Mouse (Mus musculus): Measurements from ENCODE around the gene Lmo1. TPM values are rescaled to one million over a fixed set of nuclear protein-coding genes. Genes with fewer than 3 reads are reported as not detected.

The Lmo1 gene
- total and polyA plus RNA-seq, 2 experiments from 2014 or later: 59.4 to 86.5 TPM

- H3K4me1 ChIP-seq (ENCODE audit: insufficient read depth): peaks cover 10% of the 10 kb centered on the region; the same call in 1 of the 2 replicates
- ATAC-seq: no peak
Measured at GRCm38 (mm10) chr7:109141753-109142152, 33.3 kb downstream of the Lmo1 start.

GRCm38 (mm10) chr7:109141054-109141453 is 34.0 kb downstream of the Lmo1 start:
- H3K27ac ChIP-seq (ENCODE audit: low read depth, low read length): no peak overlapping the region

More at GRCm38 (mm10) chr7:109141753-109142152, 33.3 kb downstream of the Lmo1 start:
- WGBS: 13% methylated on average over 3 of the region's 3 CpGs
- no peak for TF ChIP-seq CTCF (IDR thresholded peaks at IDR 0.05; ENCODE audit: low read depth)
- Histone ChIP-seq H3K9ac (0 out of 2 replicates have a peak overlapping the region, but pooled peaks have one; percentile 14), H3K27ac (ENCODE audit: low read depth, low read length) (no peak overlapping the region), H3K36me3 (ENCODE audit: insufficient read depth) (no peaks in the 10 kb centered on the region), H3K27me3 (ENCODE audit: insufficient read depth, low read length) (no peaks in the 10 kb centered on the region), H3K9me3 (ENCODE audit: low read length) (no peaks in the 10 kb centered on the region), H3K4me3 (ENCODE audit: low read depth, low read length) (no peak overlapping the region), H3K4me2 (ENCODE audit: low read depth) (no peak overlapping the region)
- DNase-seq: no peak

GRCm38 (mm10) chr7:109139405-109139804 is 35.6 kb downstream of the Lmo1 start:
- TF ChIP-seq CTCF (IDR thresholded peaks at IDR 0.05; ENCODE audit: low read depth): peak; percentile 96
- H3K36me3 ChIP-seq (ENCODE audit: insufficient read depth): no peaks in the 10 kb centered on the region
- DNase-seq: peak; percentile 92
- no peak overlapping the region for H3K4me2 ChIP-seq (ENCODE audit: low read depth)
- H3K4me3 ChIP-seq (ENCODE audit: low read depth, low read length): no peak overlapping the region
- WGBS: 19% methylated on average over 3 of the region's 3 CpGs
- peak; percentile 88 for ATAC-seq
- no peak overlapping the region for H3K9ac ChIP-seq
- no peak overlapping the region for H3K27ac ChIP-seq (ENCODE audit: low read depth, low read length)
- peaks cover 10% of the 10 kb centered on the region; the same call in 1 of the 2 replicates for H3K4me1 ChIP-seq (ENCODE audit: insufficient read depth)
- no peaks in the 10 kb centered on the region for H3K27me3 ChIP-seq (ENCODE audit: insufficient read depth, low read length)
- H3K9me3 ChIP-seq (ENCODE audit: low read length): no peaks in the 10 kb centered on the region

More at GRCm38 (mm10) chr7:109141054-109141453, 34.0 kb downstream of the Lmo1 start:
- DNase-seq: no peak
- Histone ChIP-seq H3K9me3 (ENCODE audit: low read length) (no peaks in the 10 kb centered on the region), H3K4me2 (ENCODE audit: low read depth) (no peak overlapping the region), H3K36me3 (ENCODE audit: insufficient read depth) (no peaks in the 10 kb centered on the region), H3K4me1 (ENCODE audit: insufficient read depth) (peaks cover 10% of the 10 kb centered on the region; the same call in 1 of the 2 replicates), H3K27me3 (ENCODE audit: insufficient read depth, low read length) (no peaks in the 10 kb centered on the region), H3K4me3 (ENCODE audit: low read depth, low read length) (no peak overlapping the region), H3K9ac (no peak overlapping the region)
- TF ChIP-seq CTCF (IDR thresholded peaks at IDR 0.05; ENCODE audit: low read depth): no peak
- ATAC-seq: no peak
- 60% methylated on average over 2 of the region's 2 CpGs for WGBS

- Histone ChIP-seq H3K4me3 (ENCODE audit: low read depth, low read length) (no peak overlapping the region), H3K9me3 (ENCODE audit: low read length) (no peaks in the 10 kb centered on the region), H3K27ac (ENCODE audit: low read depth, low read length) (no peak overlapping the region), H3K36me3 (ENCODE audit: insufficient read depth) (no peaks in the 10 kb centered on the region), H3K4me1 (ENCODE audit: insufficient read depth) (peaks cover 6% of the 10 kb centered on the region; the same call in 1 of the 2 replicates), H3K4me2 (ENCODE audit: low read depth) (no peak overlapping the region), H3K9ac (no peak overlapping the region), H3K27me3 (ENCODE audit: insufficient read depth, low read length) (no peaks in the 10 kb centered on the region)
- ATAC-seq: no peak
- no peak for DNase-seq
- 76% methylated on average over 8 of the region's 8 CpGs for WGBS
- TF ChIP-seq CTCF (IDR thresholded peaks at IDR 0.05; ENCODE audit: low read depth): no peak
Measured at GRCm38 (mm10) chr7:109137441-109137840, 37.6 kb downstream of the Lmo1 start.

DNA sequence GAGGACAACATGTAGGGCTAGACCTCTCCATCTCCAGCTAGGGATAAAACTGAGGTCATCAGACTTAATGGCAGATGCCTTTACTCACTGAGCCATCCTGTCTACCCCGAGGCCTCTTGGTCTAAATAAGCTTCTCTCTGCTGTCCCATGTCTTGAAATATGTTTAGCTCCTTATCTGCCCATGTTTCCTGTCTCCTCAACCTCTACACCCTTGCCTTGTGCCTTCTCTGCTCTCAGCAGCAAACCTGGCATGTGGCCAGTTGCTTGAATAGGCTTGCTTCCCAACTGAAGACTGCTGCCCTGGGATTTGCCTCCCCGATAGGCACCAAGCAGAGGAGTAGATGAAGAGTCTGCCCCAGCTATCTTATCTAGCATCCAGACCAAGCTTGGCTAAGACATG is 43.4 kb downstream of the Lmo1 start:
- WGBS: 69% methylated on average over 2 of the region's 2 CpGs
- H3K9me3 ChIP-seq (ENCODE audit: low read length): no peaks in the 10 kb centered on the region
- no peak for ATAC-seq
- H3K27ac ChIP-seq (ENCODE audit: low read depth, low read length): no peak overlapping the region
- H3K27me3 ChIP-seq (ENCODE audit: insufficient read depth, low read length): no peaks in the 10 kb centered on the region
- TF ChIP-seq CTCF (IDR thresholded peaks at IDR 0.05; ENCODE audit: low read depth): no peak
- H3K4me3 ChIP-seq (ENCODE audit: low read depth, low read length): no peak overlapping the region
- H3K9ac ChIP-seq: no peak overlapping the region
- no peaks in the 10 kb centered on the region for H3K4me1 ChIP-seq (ENCODE audit: insufficient read depth)
- H3K4me2 ChIP-seq (ENCODE audit: low read depth): no peak overlapping the region
- H3K36me3 ChIP-seq (ENCODE audit: insufficient read depth): no peaks in the 10 kb centered on the region
- DNase-seq: peak; percentile 23

DNA sequence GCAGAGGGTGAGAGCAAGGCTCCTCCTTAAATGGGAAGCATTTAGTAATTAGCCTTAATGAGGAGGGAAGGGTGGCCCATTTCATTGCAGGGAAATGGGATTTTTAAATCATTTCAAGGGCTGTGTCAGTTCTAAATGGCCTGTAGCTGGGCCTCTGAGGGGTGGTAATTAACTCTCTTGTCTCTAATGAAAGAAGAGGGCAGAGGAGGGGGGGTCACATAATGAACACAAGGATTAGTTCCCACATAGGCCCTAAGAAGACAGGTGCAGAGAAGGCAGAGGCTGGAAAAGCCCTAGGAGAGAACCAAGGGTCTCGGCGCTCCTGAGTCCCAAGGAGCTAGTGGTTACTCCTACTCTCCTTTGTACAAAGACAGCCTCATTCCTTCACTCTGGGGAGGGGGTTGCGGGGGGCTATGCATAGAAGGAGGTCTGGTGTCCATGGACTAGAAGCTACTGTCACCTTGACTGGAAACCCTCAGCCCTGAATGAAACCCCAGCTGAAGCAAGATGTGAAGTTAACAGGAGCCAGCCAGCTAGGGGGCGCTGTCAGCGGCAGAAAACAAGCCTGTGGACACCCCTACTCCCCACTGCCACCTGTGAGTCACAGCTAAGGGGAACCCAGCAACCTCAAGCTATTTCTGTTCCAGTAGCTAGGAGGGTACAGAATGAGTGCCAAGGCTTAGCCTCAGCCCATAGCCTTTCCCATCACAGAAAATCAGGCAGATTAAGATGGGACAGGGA is 44.9 kb downstream of the Lmo1 start:
- TF ChIP-seq CTCF (IDR thresholded peaks at IDR 0.05; ENCODE audit: low read depth): no peak
- H3K9ac ChIP-seq: no peak overlapping the region
- no peak overlapping the region for H3K4me2 ChIP-seq (ENCODE audit: low read depth)
- H3K27ac ChIP-seq (ENCODE audit: low read depth, low read length): no peak overlapping the region
- 53% methylated on average over 5 of the region's 5 CpGs for WGBS
- no peaks in the 10 kb centered on the region for H3K36me3 ChIP-seq (ENCODE audit: insufficient read depth)
- H3K4me1 ChIP-seq (ENCODE audit: insufficient read depth): no peaks in the 10 kb centered on the region
- no peaks in the 10 kb centered on the region for H3K9me3 ChIP-seq (ENCODE audit: low read length)
- DNase-seq: no peak
- no peaks in the 10 kb centered on the region for H3K27me3 ChIP-seq (ENCODE audit: insufficient read depth, low read length)
- no peak for ATAC-seq
- no peak overlapping the region for H3K4me3 ChIP-seq (ENCODE audit: low read depth, low read length)

DNA sequence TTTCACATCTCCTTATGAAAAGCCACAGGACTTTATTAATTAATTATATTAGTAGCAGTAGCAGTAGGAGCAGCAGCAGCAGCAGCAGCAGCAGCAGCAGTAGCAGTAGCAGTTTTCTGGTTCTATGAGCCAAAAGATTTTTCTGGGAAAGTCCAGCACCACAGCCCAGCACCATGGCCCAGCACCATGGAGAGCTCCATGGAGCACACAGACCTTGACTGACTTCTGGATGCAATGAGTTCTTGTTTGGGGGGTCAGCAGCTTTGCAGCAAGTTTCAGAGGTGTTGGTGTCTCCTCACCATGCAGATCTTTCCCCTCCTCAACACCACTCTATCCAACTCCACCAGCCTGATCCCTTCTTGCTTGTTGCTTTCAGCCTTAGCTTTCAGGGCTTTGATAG is 45.6 kb downstream of the Lmo1 start:
- Histone ChIP-seq H3K27me3 (ENCODE audit: insufficient read depth, low read length) (no peaks in the 10 kb centered on the region), H3K36me3 (ENCODE audit: insufficient read depth) (no peaks in the 10 kb centered on the region), H3K4me2 (ENCODE audit: low read depth) (no peak overlapping the region), H3K4me1 (ENCODE audit: insufficient read depth) (no peaks in the 10 kb centered on the region), H3K27ac (ENCODE audit: low read depth, low read length) (no peak overlapping the region), H3K9me3 (ENCODE audit: low read length) (no peaks in the 10 kb centered on the region), H3K4me3 (ENCODE audit: low read depth, low read length) (no peak overlapping the region), H3K9ac (no peak overlapping the region)
- TF ChIP-seq CTCF (IDR thresholded peaks at IDR 0.05; ENCODE audit: low read depth): no peak
- DNase-seq (no peak), ATAC-seq (no peak)
